Mouse (Mus musculus) intestine, postnatal 0 days (tissue): ENCODE results near the gene Sox2. TPM values are rescaled to one million over a fixed set of nuclear protein-coding genes. Genes with fewer than 3 reads are reported as not detected.

Experiments
- ATAC-seq: fragments of 200-750 bp; cut with Nextera tagmentation; 2 replicates; pipeline ENCODE4 v1.8.0; 2017; ENCODE audit warnings: mild to moderate bottlenecking, moderate TSS enrichment, moderate library complexity
- H3K27ac ChIP-seq: fragments of 300-500 bp; sonication (generic); 2 replicates; pipeline ENCODE4 v1.5.1; 2014; ENCODE audit warnings: mild to moderate bottlenecking, low read depth, low read length, moderate library complexity
- H3K27me3 ChIP-seq: fragments of 300-500 bp; sonication (generic); replicated peaks from 2 replicates; pipeline ENCODE4 v1.6.1; 2014; ENCODE audit warnings: low read length, mixed read lengths; ENCODE audit not compliant: control insufficient read depth, insufficient read depth
- H3K36me3 ChIP-seq: fragments of 300-500 bp; sonication (generic); 2 replicates; pipeline ENCODE4 v1.6.1; 2014; ENCODE audit warnings: mild to moderate bottlenecking, moderate library complexity; ENCODE audit not compliant: control insufficient read depth, insufficient read depth
- H3K4me1 ChIP-seq: fragments of 300-500 bp; sonication (generic); replicated peaks from 2 replicates; pipeline ENCODE4 v1.6.1; 2014; ENCODE audit warnings: antibody characterized with exemption, low read length, mixed read lengths; ENCODE audit not compliant: control insufficient read depth, insufficient read depth
- H3K4me2 ChIP-seq: fragments of 300-500 bp; sonication (generic); replicated peaks from 2 replicates; pipeline ENCODE4 v1.6.1; 2014; ENCODE audit warnings: low read depth, mild to moderate bottlenecking, moderate library complexity
- H3K4me3 ChIP-seq: fragments of 300-500 bp; sonication (generic); 2 replicates; pipeline ENCODE4 v1.5.1; 2014; ENCODE audit warnings: low read depth, low read length
- H3K9ac ChIP-seq: fragments of 300-500 bp; sonication (generic); 2 replicates; pipeline ENCODE4 v1.6.1; 2014; ENCODE audit warnings: mild to moderate bottlenecking, low read depth, low read length
- H3K9me3 ChIP-seq: fragments of 300-500 bp; sonication (generic); 2 replicates; pipeline ENCODE4 v1.6.1; 2016; ENCODE audit warnings: mixed run types; ENCODE audit not compliant: control insufficient read depth
- CTCF ChIP-seq: sonication (generic); IDR thresholded peaks from 2 replicates; pipeline ENCODE4 v1.5.1; 2016; ENCODE audit warnings: low read depth, mild to moderate bottlenecking, control low read depth, antibody characterized with exemption, moderate library complexity
- WGBS: fragments of 180-500 bp; shearing (Covaris S2); extraction: QIAGEN DNeasy Blood & Tissue Kit; methylation state at CpG from one replicate; pipeline ENCODE4 v1.1.7; 2014; 5-methylcytosine and 5-hydroxymethylcytosine counted together
- polyA plus RNA-seq: library from polyadenylated mRNA; unstranded; fragments of >200 nt; fragmentation: Nextera tagmentation; extraction: Ambion mirVana; gene quantifications from 2 replicates; pipeline ENCODE4 v1.2.1, GENCODE M21; 2015

Gene Sox2
- polyA plus RNA-seq, 1 experiment from 2014 or later = 0.25 TPM

- Histone ChIP-seq H3K4me3 (no peak overlapping the region), H3K27ac (no peak overlapping the region), H3K36me3 (no peaks in the 10 kb centered on the region), H3K4me2 (no peak overlapping the region), H3K27me3 (peaks cover 97% of the 10 kb centered on the region), H3K9me3 (no peaks in the 10 kb centered on the region), H3K4me1 (no peaks in the 10 kb centered on the region), H3K9ac (no peak overlapping the region)
- WGBS = 4% methylated on average over 9 of the region's 9 CpGs
- no peak for ATAC-seq
- no peak for TF ChIP-seq CTCF
These were observed 3.8 kb downstream of the Sox2 start for GRCm38 (mm10) chr3:34653977-34654500.

DNA sequence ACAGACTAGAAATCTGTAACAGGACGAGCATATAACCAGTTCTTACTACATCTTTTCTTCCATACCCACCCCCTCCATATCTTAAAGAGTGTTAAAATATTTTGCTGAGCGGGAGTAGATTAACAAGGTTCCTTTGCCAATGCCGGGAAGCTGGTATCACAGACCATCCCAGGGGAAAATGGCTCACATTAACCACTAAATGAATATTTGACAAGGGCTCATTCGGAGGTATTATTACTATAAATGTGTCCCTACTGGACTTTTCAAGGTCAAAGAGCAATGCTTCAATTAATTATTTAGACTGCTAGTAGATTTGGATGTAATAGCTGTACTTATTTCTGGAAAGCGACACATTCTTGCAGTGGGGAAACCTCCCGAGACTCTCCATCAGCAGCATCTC lies 4.6 kb downstream of the Sox2 start:
- no peak for TF ChIP-seq CTCF
- no peak overlapping the region for H3K9ac ChIP-seq
- H3K9me3 ChIP-seq = no peaks in the 10 kb centered on the region
- H3K36me3 ChIP-seq = no peaks in the 10 kb centered on the region
- H3K4me3 ChIP-seq = no peak overlapping the region
- 24% methylated on average over 6 of the region's 6 CpGs for whole genome bisulfite sequencing
- peaks cover 97% of the 10 kb centered on the region for H3K27me3 ChIP-seq
- no peak for ATAC-seq
- no peak overlapping the region for H3K27ac ChIP-seq
- no peak overlapping the region for H3K4me2 ChIP-seq
- no peaks in the 10 kb centered on the region for H3K4me1 ChIP-seq

DNA sequence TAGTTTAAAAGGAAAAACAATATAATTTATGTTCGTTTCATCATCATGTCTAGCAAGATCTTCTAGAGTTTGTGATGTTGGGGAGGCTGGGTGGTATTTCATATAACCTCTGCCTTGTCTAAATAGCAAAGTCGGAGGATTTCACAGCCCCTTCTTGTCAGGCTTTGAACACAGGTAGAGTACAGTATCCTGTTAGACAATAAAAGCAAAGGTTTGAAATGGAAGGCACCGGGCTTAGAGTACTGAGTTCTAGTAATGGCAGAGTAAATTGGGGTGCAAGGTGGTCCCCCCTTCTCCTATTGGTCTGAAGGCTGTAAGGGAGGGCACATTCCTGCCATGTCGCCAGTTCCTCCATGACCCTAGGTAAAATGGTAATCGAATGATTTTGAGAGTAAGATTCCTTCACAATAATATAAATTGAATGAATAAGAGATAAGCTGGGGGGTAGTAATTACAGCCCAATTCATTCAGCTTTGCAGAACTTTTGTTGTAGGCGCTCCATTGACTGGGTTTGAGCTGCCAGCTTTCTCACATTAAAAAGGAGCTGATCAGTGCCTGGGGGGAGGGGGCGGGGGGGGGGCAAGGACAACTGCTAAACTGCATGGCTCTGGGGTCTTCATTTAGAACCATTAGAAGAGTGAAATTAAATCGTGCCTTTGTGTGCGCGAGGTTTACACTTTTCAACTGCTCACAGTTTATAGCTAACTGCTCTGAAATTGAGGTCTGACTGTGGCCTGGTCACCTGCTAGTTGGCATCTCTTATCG lies 5.3 kb downstream of the Sox2 start:
- TF ChIP-seq CTCF = no peak
- Histone ChIP-seq H3K9ac (no peak overlapping the region), H3K4me2 (no peak overlapping the region), H3K27ac (no peak overlapping the region), H3K27me3 (peaks cover 97% of the 10 kb centered on the region), H3K36me3 (no peaks in the 10 kb centered on the region), H3K4me3 (no peak overlapping the region), H3K9me3 (no peaks in the 10 kb centered on the region), H3K4me1 (no peaks in the 10 kb centered on the region)
- ATAC-seq = no peak
- 16% methylated on average over 11 of the region's 11 CpGs for WGBS

GRCm38 (mm10) chr3:34656153-34656552 lies 5.9 kb downstream of the Sox2 start:
- Histone ChIP-seq H3K4me3 (no peak overlapping the region), H3K36me3 (no peaks in the 10 kb centered on the region), H3K9ac (no peak overlapping the region), H3K9me3 (no peaks in the 10 kb centered on the region), H3K4me1 (no peaks in the 10 kb centered on the region), H3K4me2 (no peak overlapping the region), H3K27me3 (peaks cover 97% of the 10 kb centered on the region), H3K27ac (no peak overlapping the region)
- WGBS = 9% methylated on average over 3 of the region's 3 CpGs
- no peak for TF ChIP-seq CTCF
- ATAC-seq = no peak

DNA sequence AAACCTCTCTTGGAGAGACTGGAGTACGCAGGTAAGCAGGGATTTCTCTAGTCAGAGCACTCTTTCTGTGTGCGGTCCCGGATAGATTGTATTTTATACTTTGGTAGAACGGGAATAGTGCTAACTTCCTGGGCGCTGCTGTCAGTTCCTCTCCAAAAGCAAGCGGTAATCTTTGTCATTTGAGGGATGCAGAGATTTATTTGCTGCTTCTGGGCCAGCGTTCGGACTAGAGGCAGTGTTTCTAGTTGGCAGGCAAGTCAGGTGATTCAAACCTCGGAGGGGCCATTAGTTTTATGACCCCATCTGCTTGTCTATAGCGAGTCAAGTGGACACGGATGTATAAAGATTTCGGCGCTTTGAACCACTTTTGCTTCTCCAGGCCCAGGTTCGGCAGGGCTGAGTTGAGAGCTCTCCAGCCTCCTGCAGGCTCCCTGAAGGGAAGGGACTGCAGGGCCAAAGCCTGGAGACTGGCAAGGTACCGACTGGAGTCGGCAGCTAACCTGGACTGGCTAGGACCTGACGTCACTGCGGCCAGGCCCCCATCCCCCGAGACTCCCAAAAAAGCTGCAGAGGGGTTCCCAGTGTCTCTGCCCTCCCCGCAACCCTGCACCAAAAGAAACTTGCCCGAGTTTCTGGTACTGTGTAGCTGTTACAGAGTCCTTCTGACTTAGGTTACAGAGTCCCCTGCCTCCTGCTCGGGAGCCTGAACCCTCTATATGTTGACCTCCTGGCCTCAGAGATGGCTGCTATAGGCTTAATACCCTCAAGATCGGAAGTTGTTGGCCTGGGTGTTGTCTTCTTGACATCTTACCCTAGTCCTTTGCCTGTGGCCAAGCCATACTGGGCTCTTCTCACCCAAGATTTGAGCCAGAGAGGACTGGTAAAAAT lies 6.9 kb downstream of the Sox2 start:
- 6% methylated on average over 23 of the region's 23 CpGs for WGBS
- Histone ChIP-seq H3K27me3 (peaks cover 99% of the 10 kb centered on the region), H3K4me3 (no peak overlapping the region), H3K27ac (no peak overlapping the region), H3K4me2 (no peak overlapping the region), H3K36me3 (no peaks in the 10 kb centered on the region), H3K9me3 (no peaks in the 10 kb centered on the region), H3K4me1 (no peaks in the 10 kb centered on the region), H3K9ac (no peak overlapping the region)
- no peak for TF ChIP-seq CTCF
- no peak for ATAC-seq

DNA sequence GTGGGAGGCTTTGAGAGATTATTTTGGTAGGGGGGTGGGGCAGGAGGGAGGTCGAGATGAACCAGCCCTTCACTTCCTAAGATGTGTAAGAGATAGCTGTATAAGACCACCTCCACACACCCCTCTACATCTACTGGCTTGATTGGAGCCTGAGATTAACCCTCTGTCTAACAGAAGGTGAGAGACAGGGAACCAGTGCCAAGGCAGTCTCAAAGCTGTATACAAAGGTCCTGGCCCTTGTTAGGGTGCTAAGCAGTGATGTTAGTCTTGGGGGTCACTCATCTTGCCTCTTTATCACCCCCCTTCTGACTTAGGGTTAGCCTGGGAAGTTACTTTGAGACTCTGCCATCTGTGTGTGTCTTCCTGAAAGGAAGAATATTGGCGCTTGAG lies 7.5 kb downstream of the Sox2 start:
- no peaks in the 10 kb centered on the region for H3K9me3 ChIP-seq
- no peak overlapping the region for H3K4me3 ChIP-seq
- H3K9ac ChIP-seq = no peak overlapping the region
- H3K4me2 ChIP-seq = no peak overlapping the region
- no peak for ATAC-seq
- TF ChIP-seq CTCF = no peak
- no peaks in the 10 kb centered on the region for H3K4me1 ChIP-seq
- H3K27ac ChIP-seq = no peak overlapping the region
- peaks cover 100% of the 10 kb centered on the region for H3K27me3 ChIP-seq
- WGBS = 10% methylated on average over 2 of the region's 2 CpGs
- no peaks in the 10 kb centered on the region for H3K36me3 ChIP-seq
